Mouse (Mus musculus): ENCODE measurements around the gene Vmn1r180. TPM values are rescaled to one million over a fixed set of nuclear protein-coding genes. Genes with fewer than 3 reads are reported as not detected.
"Not testable (repeated sequence)": the region's sequence is repeated elsewhere in the genome, so short reads cannot be mapped to it uniquely, and the experiment has no call there.

Gene Vmn1r180
- not detected for total RNA-seq (2018; cell fraction: chromatin; rRNA removed)
- not detected for total RNA-seq (2018; cell fraction: cytosol; rRNA removed)
- total RNA-seq (2018; cell fraction: nucleus; rRNA removed), result not detected
- not detected in 3 replicates for polyA plus RNA-seq (2018)

DNA sequence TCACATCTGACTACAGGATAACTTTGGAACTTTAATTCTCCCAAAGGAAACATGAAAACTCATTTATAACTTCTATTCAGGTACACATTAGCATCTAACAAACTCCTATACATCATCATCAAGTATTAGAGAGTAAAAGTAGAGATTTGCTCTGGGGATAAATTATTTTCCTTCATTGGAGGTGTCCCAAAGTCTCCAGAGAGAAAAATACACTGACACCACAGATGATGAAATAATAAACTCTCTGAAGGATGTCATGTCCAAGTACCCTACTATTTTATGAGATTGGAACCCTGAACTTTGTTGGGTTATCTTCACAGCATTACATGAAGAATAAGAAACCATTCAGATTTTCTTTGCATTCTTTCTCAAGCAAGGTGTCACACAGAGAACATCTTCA lies at the start of gene Vmn1r180:
TSS of gene Vmn1r180 (plus strand) at position 301 of the 400 bp plus-strand sequence.
- no peak within 1 kb of the TSS for H3K27ac ChIP-seq
- H3K4me3 ChIP-seq (ENCODE audit: inconsistent target), result no peak within 1 kb of the TSS
- H3K36me3 ChIP-seq (ENCODE audit: inconsistent target), result no peaks in the 10 kb centered on the region
- H3K79me2 ChIP-seq (ENCODE audit: inconsistent target), result no peaks in the 10 kb centered on the region

- no peak within 1 kb of the TSS for H3K4me3 ChIP-seq (ENCODE audit: inconsistent target)
- no peak within 1 kb of the TSS for H3K27ac ChIP-seq
- no peaks in the 10 kb centered on the region for H3K36me3 ChIP-seq (ENCODE audit: inconsistent target)
- H3K79me2 ChIP-seq (ENCODE audit: inconsistent target), result no peaks in the 10 kb centered on the region
- 38% methylated on average over 2 of the region's 2 CpGs for WGBS (ENCODE audit: missing documents)
These were observed 23.8 kb upstream of the Vmn1r180 start, which contains the start of gene Vmn1r179 for GRCm38 (mm10) chr7:23926678-23927077. Gene Vmn1r179 (plus strand): TSS chr7:23926978.

DNA sequence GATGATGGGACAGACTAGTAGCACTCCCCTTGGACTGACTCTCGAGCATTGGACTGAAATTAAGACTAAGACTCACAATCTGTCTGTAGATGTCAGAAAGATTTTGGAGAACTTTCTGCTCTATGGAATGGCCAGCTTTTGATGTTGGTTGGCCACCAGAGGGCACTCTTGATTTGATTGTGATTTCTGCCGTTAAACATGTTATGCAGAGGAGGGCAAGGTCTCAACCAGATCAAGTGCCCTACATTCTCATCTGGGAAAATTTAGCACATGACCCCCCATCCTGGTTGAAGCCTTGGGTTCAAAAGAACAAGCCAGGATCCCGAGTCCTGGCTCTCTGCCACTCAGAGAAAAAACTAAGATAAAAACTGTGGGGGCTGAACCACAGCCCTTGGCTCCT lies 17.6 kb downstream of the Vmn1r180 start:
- H3K4me3 ChIP-seq (ENCODE audit: inconsistent target); H3K36me3 ChIP-seq (ENCODE audit: inconsistent target); H3K79me2 ChIP-seq (ENCODE audit: inconsistent target); H3K27ac ChIP-seq: not testable (repeated sequence)
- 28% methylated on average over 3 of the region's 3 CpGs for WGBS (ENCODE audit: missing documents)

- not testable (repeated sequence) for H3K79me2 ChIP-seq (ENCODE audit: inconsistent target); H3K27ac ChIP-seq; H3K36me3 ChIP-seq (ENCODE audit: inconsistent target); H3K4me3 ChIP-seq (ENCODE audit: inconsistent target)
- WGBS (ENCODE audit: missing documents), result 73% methylated on average over 2 of the region's 9 CpGs
These were observed 23.9 kb downstream of the Vmn1r180 start, which contains the start of gene Vmn1r181 for GRCm38 (mm10) chr7:23974315-23974714. Gene Vmn1r181 (plus strand): TSS chr7:23974615.

- Histone ChIP-seq H3K27ac (no peak within 1 kb of the TSS), H3K79me2 (ENCODE audit: inconsistent target) (no peaks in the 10 kb centered on the region), H3K4me3 (ENCODE audit: inconsistent target) (no peak within 1 kb of the TSS), H3K36me3 (ENCODE audit: inconsistent target) (no peaks in the 10 kb centered on the region)
- WGBS (ENCODE audit: missing documents), result 53% methylated on average over 2 of the region's 2 CpGs
These were observed 51.0 kb downstream of the Vmn1r180 start, which contains the start of gene V1rd19 for GRCm38 (mm10) chr7:24001391-24001790. Gene V1rd19 (plus strand): TSS chr7:24001691.

Other genes starting within 250 kb of the Vmn1r180 start
- not detected in 3 replicates for gene Vmn1r173, start 249.9 kb upstream of the Vmn1r180 start, polyA plus RNA-seq (2018)
- not detected in 3 replicates for gene Vmn1r174, start 198.4 kb upstream of the Vmn1r180 start, polyA plus RNA-seq (2018)
- gene Vmn1r175, start 140.0 kb upstream of the Vmn1r180 start, polyA plus RNA-seq (2018), result not detected in 3 replicates
- gene Vmn1r176, start 113.3 kb upstream of the Vmn1r180 start, polyA plus RNA-seq (2018), result not detected in 3 replicates
- gene Vmn1r177, start 84.2 kb upstream of the Vmn1r180 start, polyA plus RNA-seq (2018), result not detected in 3 replicates
- gene Vmn1r178, start 58.6 kb upstream of the Vmn1r180 start, polyA plus RNA-seq (2018), result not detected in 3 replicates
- gene Vmn1r179, start 23.7 kb upstream of the Vmn1r180 start, polyA plus RNA-seq (2018), result not detected in 3 replicates
- gene Vmn1r181, start 24.0 kb downstream of the Vmn1r180 start, polyA plus RNA-seq (2018), result not detected in 3 replicates
- gene V1rd19, start 51.1 kb downstream of the Vmn1r180 start, polyA plus RNA-seq (2018), result not detected in 3 replicates
- gene Vmn1r183, start 102.6 kb downstream of the Vmn1r180 start, polyA plus RNA-seq (2018), result not detected in 3 replicates
- 6.8 to 10.4 TPM (median 9.0 TPM) in 3 replicates for gene Zfp180, start 131.3 kb downstream of the Vmn1r180 start, polyA plus RNA-seq (2018)
- gene Zfp112, start 161.7 kb downstream of the Vmn1r180 start, polyA plus RNA-seq (2018), result 0.21 to 0.39 TPM (median 0.21 TPM) in 3 replicates
- 1.7 to 4.9 TPM (median 2.7 TPM) in 3 replicates for gene Zfp235, start 183.5 kb downstream of the Vmn1r180 start, polyA plus RNA-seq (2018)
- 0.06 to 0.09 TPM in 2 of 3 replicates, not detected in the other for gene Zfp114, start 224.4 kb downstream of the Vmn1r180 start, polyA plus RNA-seq (2018)

All from macrophage (primary cell).